Mouse (Mus musculus): Measurements from ENCODE around the gene Rab35. TPM values are rescaled to one million over a fixed set of nuclear protein-coding genes. Genes with fewer than 3 reads are reported as not detected.

Rab35 gene
- polyA plus RNA-seq, 1 experiment: 87.8 TPM

DNA sequence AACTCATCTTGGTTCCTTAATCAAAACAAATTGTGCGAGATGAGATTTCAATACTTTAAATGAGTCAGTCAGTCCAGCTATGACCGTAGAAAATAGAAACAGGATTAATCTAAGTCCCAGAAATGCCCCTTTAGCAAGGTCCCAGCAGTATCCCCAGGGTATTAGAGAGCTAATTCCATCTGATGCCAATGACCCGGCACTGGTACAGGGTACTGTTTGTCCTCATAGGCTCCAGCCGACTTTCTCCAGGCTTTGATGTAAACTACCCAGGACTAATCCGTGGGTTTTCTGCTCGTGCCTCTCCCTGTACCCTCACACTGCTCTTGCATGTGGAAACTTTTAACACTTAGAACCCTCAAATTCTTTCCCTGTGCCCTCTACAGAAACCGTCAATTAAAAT lies 55.0 kb downstream of the Rab35 start:
- Histone ChIP-seq H3K27me3 (ENCODE audit: control insufficient read depth, insufficient read depth, low read length) (no peaks in the 10 kb centered on the region), H3K4me3 (replicated peaks; ENCODE audit: insufficient read depth, low read depth, low read length) (no peak overlapping the region), H3K4me1 (ENCODE audit: control insufficient read depth, insufficient read depth, low read length) (no peaks in the 10 kb centered on the region; the same call in 1 of the 2 replicates), H3K27ac (ENCODE audit: insufficient read depth, low read length) (no peak overlapping the region)
- 52% methylated on average over 7 of the region's 7 CpGs for WGBS
- no peak for TF ChIP-seq CTCF (IDR thresholded peaks at IDR 0.05; ENCODE audit: borderline replicate concordance, insufficient read depth, low read depth, low read length)
- no peak for TF ChIP-seq POLR2A (IDR thresholded peaks at IDR 0.05; ENCODE audit: borderline replicate concordance, insufficient read depth, low read length)
- DNase-seq: peak in 1 of 2 experiments; percentile 8

DNA sequence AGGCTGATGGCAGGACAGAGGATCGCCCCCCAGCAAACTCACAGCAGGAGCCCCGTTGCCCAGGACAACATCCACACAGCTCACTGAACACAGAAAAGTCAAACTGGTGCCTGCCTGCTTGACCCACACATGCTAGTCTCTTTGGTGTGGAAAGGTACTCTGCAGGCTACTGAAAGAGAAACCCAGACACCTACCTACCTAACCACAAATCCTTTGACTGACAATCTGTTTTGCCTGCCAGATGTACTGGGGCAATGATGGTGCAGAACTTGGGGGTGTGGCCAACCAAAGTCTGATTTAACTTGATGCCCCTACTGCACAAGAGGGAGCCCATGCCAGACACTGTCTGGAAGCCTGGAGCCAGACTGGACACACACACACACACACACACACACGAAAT lies 61.6 kb downstream of the Rab35 start:
- no peak for DNase-seq
- no peak overlapping the region for H3K27ac ChIP-seq (ENCODE audit: insufficient read depth, low read length)
- peaks cover 6% of the 10 kb centered on the region; the same call in 1 of the 2 replicates for H3K4me1 ChIP-seq (ENCODE audit: control insufficient read depth, insufficient read depth, low read length)
- TF ChIP-seq POLR2A (IDR thresholded peaks at IDR 0.05; ENCODE audit: borderline replicate concordance, insufficient read depth, low read length) (no peak), CTCF (IDR thresholded peaks at IDR 0.05; ENCODE audit: borderline replicate concordance, insufficient read depth, low read depth, low read length) (no peak)
- 25% methylated on average over 3 of the region's 3 CpGs for WGBS
- no peaks in the 10 kb centered on the region for H3K27me3 ChIP-seq (ENCODE audit: control insufficient read depth, insufficient read depth, low read length)
- H3K4me3 ChIP-seq (replicated peaks; ENCODE audit: insufficient read depth, low read depth, low read length): no peak overlapping the region

DNA sequence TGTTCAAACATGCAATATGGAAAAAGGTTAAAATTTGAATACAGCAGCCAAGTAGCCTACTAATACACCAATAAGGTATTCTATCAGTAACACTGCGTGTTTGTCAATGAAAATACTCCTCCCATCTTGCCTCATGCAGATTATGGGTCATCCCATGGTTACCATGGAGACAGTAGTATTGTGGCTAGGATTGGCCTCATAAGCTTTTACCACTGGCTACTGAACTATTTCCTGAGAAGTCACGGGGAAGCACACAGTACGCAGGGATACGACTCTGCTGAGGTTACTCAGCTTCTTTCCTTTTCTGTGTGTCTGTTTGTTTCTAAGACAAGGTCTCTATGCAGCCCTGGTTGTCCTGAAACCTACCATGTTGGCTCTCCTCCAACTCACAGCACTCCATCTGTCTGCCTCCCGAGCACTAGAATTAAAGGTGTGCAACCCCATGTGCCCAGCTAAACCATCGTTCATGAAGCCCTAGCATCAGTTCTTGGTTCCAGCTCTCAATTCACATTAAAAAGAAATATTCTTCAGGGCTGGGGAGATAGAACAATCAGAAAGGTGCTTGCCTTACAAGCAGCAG lies 63.6 kb downstream of the Rab35 start:
- H3K27me3 ChIP-seq (ENCODE audit: control insufficient read depth, insufficient read depth, low read length): no peaks in the 10 kb centered on the region
- WGBS: 18% methylated on average over 6 of the region's 6 CpGs
- TF ChIP-seq POLR2A (IDR thresholded peaks at IDR 0.05; ENCODE audit: borderline replicate concordance, insufficient read depth, low read length) (no peak), CTCF (IDR thresholded peaks at IDR 0.05; ENCODE audit: borderline replicate concordance, insufficient read depth, low read depth, low read length) (no peak)
- no peak overlapping the region for H3K4me3 ChIP-seq (replicated peaks; ENCODE audit: insufficient read depth, low read depth, low read length)
- H3K27ac ChIP-seq (ENCODE audit: insufficient read depth, low read length): no peak overlapping the region
- DNase-seq: peak; percentile 78 to 87
- H3K4me1 ChIP-seq (ENCODE audit: control insufficient read depth, insufficient read depth, low read length): peaks cover 11% of the 10 kb centered on the region

GRCm38 (mm10) chr5:115696811-115697210 lies 65.1 kb downstream of the Rab35 start:
- no peak for TF ChIP-seq CTCF (IDR thresholded peaks at IDR 0.05; ENCODE audit: borderline replicate concordance, insufficient read depth, low read depth, low read length)
- TF ChIP-seq POLR2A (IDR thresholded peaks at IDR 0.05; ENCODE audit: borderline replicate concordance, insufficient read depth, low read length): no peak
- H3K27ac ChIP-seq (ENCODE audit: insufficient read depth, low read length): no peak overlapping the region
- peak in 1 of 2 experiments; percentile 6 for DNase-seq
- 87% methylated on average over 5 of the region's 5 CpGs for WGBS
- H3K27me3 ChIP-seq (ENCODE audit: control insufficient read depth, insufficient read depth, low read length): no peaks in the 10 kb centered on the region
- H3K4me1 ChIP-seq (ENCODE audit: control insufficient read depth, insufficient read depth, low read length): peaks cover 11% of the 10 kb centered on the region
- H3K4me3 ChIP-seq (replicated peaks; ENCODE audit: insufficient read depth, low read depth, low read length): no peak overlapping the region

Other genes starting within 250 kb of the Rab35 start
- 56.5 and 60.4 TPM in 2 replicates for gene Msi1, start 202.3 kb upstream of the Rab35 start, polyA plus RNA-seq (2012; rRNA removed)
- gene Pla2g1b, start 165.6 kb upstream of the Rab35 start, polyA plus RNA-seq (2012; rRNA removed): not detected in 2 replicates
- 114 and 122 TPM in 2 replicates for gene Sirt4, start 147.2 kb upstream of the Rab35 start, polyA plus RNA-seq (2012; rRNA removed)
- 194 and 240 TPM in 2 replicates for gene Pxn, start 125.2 kb upstream of the Rab35 start, polyA plus RNA-seq (2012; rRNA removed)
- gene Rplp0, start 72.4 kb upstream of the Rab35 start, polyA plus RNA-seq (2012; rRNA removed): 478 and 485 TPM in 2 replicates
- 39.3 and 40.9 TPM in 2 replicates for gene Gcn1l1, start 66.7 kb upstream of the Rab35 start, polyA plus RNA-seq (2012; rRNA removed)
- gene Bicdl1, start 99.7 kb downstream of the Rab35 start, polyA plus RNA-seq (2012; rRNA removed): 121 and 127 TPM in 2 replicates
- gene Cit, start 213.4 kb downstream of the Rab35 start, polyA plus RNA-seq (2012; rRNA removed): 46.7 and 47.3 TPM in 2 replicates

Data from cerebellum, adult 2 months (tissue).